Mouse (Mus musculus) G1E (cell line): ENCODE results near the gene C730034F03Rik.

Experiments used
- CTCF ChIP-seq: IDR thresholded peaks from 2 replicates; pipeline ENCODE4 v1.5.1; 2012; ENCODE audit warnings: low read depth, low read length, inconsistent platforms, mixed read lengths
- GATA1 ChIP-seq: IDR thresholded peaks from 2 replicates; pipeline ENCODE4 v1.6.1; 2012; ENCODE audit warnings: borderline replicate concordance, low read length, inconsistent platforms, mixed read lengths
- GATA2 ChIP-seq: IDR thresholded peaks from 2 replicates; pipeline ENCODE4 v1.6.1; 2012; ENCODE audit warnings: low read depth, low read length, inconsistent platforms, borderline replicate concordance
- POLR2AphosphoS5 ChIP-seq: IDR thresholded peaks from 2 replicates; pipeline ENCODE4 v1.6.1; 2012; ENCODE audit warnings: low read depth, low read length, inconsistent platforms; ENCODE audit not compliant: insufficient replicate concordance
- TAL1 ChIP-seq: conservative IDR thresholded peaks from 2 replicates; pipeline ENCODE4 v1.6.1; 2012; ENCODE audit warnings: low read depth, low read length, inconsistent platforms, mixed read lengths

- no peak for TF ChIP-seq CTCF
- no peak for TF ChIP-seq GATA1
- TF ChIP-seq POLR2AphosphoS5: no peak
- TF ChIP-seq TAL1: no peak
- no peak; the same call in 1 of the 2 replicates for TF ChIP-seq GATA2
Measured at GRCm38 (mm10) chr15:89475611-89476474, 46.5 kb downstream of the C730034F03Rik start.
